Mouse (Mus musculus) layer of hippocampus, adult 9-11 months (tissue): ENCODE measurements around the gene Olfr1201.

ENCODE experiments used
- DNase-seq: peaks from one replicate; pipeline ENCODE4 v3.0.0; 2022

Olfr1201 gene

DNA sequence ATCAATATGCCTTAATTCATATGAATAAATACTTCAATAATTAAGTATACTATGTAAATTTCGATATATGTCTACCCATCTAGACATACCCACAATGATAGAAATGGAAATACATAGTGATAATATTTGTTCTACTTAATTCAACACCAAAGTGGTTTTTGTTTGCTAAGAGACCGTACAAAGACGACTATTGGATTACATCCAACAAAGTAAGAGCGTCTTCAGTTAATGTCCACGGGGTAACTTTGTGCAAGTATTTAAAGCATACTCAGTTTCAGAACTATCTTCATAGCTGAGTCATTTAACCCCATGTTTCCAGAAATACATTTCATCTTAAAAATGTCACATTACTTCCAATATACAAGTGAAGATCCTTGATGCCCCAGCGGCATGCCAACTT is at the start of gene Olfr1201:
Gene Olfr1201 (plus strand): TSS at position 301 of the 400 bp plus-strand sequence.
- DNase-seq, result no peak

DNA sequence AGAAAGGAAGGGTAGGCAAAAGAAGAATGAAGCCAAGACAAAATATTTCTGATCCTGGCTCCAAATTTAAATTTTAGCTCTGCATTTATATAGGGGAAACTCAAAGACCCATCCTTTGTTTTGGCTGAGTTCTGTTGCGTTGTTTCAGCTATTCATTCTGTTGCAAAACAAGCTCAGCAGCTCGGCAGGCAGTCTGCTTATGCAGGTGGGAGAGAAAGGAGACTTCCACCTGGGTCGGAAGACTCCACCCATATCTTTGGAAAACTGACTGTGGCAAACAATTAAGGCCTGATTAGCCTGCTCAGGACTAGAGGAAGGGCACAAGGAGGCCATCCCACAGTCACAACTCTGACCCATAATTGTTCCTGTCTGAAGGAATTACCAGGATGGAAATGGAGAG is 49.5 kb upstream of the Olfr1201 start:
- no peak for DNase-seq

DNA sequence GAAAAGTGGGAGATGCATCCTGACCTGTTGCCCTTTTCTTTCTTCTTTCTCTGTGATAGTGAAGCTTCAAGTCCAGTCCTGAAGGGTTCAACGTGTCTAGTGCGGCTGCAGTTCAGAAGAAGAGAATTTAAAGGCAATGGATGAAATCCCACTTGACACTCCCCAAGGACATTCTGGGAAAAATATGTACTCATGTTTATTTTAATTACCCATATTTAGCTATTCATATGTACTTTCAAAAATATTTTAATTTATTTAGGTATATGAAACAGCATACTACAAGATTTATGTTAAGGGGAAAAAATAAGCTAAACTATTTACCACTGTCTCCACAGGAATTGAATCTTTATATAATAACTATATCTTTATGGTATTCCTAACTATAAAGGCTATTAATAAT is 41.6 kb upstream of the Olfr1201 start, which contains the start of gene Olfr1198:
Gene Olfr1198 (minus strand): TSS at position 101 of the 400 bp plus-strand sequence.
- no peak for DNase-seq

DNA sequence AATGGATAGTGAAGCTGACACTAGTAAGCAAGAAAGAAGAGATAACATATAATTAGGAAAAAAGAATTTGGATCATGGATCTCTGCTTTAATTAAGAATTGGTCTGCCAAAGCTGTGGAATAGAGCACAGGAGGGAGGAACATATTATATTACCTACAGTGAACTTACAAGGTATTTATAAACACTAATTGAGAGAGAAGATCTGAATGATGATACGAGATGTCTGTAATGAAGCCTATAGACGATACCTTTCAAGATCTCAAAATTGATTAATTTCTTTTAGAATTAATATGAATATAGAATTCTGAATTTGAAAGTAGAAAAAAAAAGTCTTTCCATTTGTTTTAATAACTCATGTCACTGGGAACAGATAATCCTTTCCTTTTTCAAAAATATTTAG is 32.5 kb upstream of the Olfr1201 start, which contains the start of gene Olfr1199:
Gene Olfr1199 (minus strand): TSS at position 101 of the 400 bp plus-strand sequence.
- DNase-seq, result no peak

DNA sequence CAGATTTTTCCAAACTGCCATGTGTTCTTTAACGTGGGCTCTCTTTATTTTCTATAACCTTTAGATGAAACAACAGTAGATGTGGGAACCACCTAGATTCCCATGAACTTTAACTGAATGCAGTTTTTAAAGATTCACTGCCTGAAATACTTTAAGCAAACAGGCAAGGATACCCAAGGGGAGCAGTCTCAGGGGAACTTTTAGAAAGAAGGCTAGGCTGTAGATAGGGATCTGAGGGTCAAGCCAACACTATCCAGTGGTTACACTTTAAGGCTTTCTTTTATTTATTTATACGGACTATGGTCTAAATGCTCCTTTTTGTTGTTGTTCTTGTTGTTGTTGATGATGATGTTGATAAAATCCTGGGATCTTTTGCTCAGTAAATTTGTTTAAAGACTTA is 22.4 kb upstream of the Olfr1201 start, which contains the start of gene Olfr1200:
Gene Olfr1200 (minus strand): TSS at position 101 of the 400 bp plus-strand sequence.
- DNase-seq, result no peak

DNA sequence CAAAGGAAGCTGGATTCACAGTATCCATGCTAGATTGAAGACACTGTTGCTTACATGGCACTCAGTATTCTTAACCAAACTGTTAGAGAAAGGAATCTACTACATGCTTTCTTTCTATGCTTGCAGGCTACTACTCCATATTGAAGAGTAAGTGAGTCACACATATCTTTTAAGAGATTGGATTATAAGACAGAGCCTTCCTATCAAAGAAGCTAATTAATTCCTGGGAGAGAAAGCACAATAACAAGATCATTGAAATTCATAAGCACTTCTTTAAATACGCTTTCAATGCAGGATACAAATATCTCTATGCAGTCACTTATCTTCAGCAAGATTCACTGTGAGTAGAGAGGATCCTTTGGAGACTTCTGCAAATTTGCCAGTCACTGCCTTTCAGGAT is 21.4 kb downstream of the Olfr1201 start, which contains the start of gene Olfr1202:
Gene Olfr1202 (plus strand): TSS at position 301 of the 400 bp plus-strand sequence.
- DNase-seq, result no peak

DNA sequence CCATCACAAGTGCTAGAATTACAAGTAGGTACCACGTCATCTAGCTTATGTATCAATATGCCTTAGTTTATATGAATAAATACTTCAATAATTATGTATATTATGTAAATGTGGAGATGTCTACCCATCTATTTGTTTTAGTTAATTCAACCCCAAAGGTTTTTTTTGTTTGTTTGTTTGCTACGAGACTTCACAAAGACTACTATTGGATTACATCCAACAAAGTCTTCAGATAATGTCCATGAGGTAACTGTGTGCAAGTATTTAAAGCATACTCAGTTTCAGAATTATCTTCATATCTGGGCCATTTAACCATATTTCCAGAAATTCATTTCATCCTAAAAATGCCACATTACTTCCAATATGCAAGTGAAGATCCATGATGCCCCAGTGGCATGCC is 36.6 kb downstream of the Olfr1201 start, which contains the start of gene Olfr1205:
Gene Olfr1205 (plus strand): TSS at position 301 of the 400 bp plus-strand sequence.
- DNase-seq, result no peak

DNA sequence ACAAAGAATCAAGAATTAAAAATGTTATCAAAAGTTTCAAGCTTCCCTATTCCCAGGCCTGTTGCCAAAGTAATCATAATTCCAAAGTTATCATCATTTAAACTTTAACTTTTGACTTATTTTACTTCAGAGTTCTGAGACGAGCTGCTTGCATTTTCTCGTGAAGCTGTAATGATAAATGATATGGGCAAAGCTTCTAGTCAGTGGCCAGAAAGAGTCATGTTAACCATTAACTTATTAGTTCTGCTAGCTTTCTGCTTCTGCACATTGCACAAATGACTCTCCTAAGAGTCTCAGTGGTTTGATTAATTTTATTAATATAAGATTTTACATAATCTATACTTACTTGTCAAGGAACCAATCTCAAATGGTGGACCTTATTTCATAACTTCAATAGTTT is 45.6 kb downstream of the Olfr1201 start:
- no peak for DNase-seq
